Mouse (Mus musculus): ENCODE results near the gene Ptpn1. TPM values are rescaled to one million over a fixed set of nuclear protein-coding genes. Genes with fewer than 3 reads are reported as not detected.

Ptpn1 gene
- total and polyA plus RNA-seq, 3 experiments, result 16.2 to 38.1 (median 29.4) TPM

DNA sequence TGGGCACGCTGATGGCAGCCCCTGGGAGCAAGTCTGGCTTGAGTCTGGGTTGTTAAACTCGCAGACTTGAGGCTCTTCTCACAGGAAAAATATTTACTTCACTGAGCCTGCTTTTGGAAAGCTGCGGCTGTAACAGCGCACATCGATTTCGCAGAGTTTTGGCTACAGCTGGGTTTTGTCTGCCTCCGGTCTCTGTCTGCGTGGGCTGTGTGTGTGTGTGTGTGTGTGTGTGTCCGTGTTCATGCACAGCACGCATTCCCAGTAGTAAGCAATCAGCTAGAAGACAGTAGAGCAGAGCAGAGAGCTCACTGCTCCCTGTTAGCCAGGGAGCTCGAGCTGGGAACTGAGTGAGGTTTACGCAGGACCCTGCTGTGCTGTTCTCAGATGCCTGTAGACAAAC is 93.3 kb downstream of the Ptpn1 start:
- DNase-seq (ENCODE audit: low spot score), result no peak
- Histone ChIP-seq H3K9me3 (replicated peaks) (peaks cover 8% of the 10 kb centered on the region), H3K27me3 (ENCODE audit: insufficient read depth, low read length) (peaks cover 5% of the 10 kb centered on the region; the same call in 1 of the 2 replicates), H3K4me3 (ENCODE audit: low read depth, low read length) (no peak overlapping the region), H3K36me3 (replicated peaks) (no peaks in the 10 kb centered on the region), H3K4me1 (ENCODE audit: insufficient read depth, low read depth, low read length) (no peaks in the 10 kb centered on the region)
- no peak for ATAC-seq (ENCODE audit: extremely low read depth, insufficient number of reproducible peaks, low FRiP score, poor library complexity, severe bottlenecking)
- TF ChIP-seq POLR2AphosphoS5 (IDR thresholded peaks at IDR 0.05; ENCODE audit: insufficient replicate concordance, low read depth, low read length), result no peak
- TF ChIP-seq GATA1 (IDR thresholded peaks at IDR 0.05; ENCODE audit: borderline replicate concordance, low read length), result no peak
- TF ChIP-seq CTCF (IDR thresholded peaks at IDR 0.05; ENCODE audit: low read depth, low read length), result no peak
- no peak for TF ChIP-seq GATA2 (IDR thresholded peaks at IDR 0.05; ENCODE audit: borderline replicate concordance, low read depth, low read length)
- TF ChIP-seq TAL1 (conservative IDR thresholded peaks at IDR 0.05; ENCODE audit: low read depth, low read length), result no peak

GRCm38 (mm10) chr2:168025882-168026281 is 94.0 kb downstream of the Ptpn1 start:
- ATAC-seq (ENCODE audit: extremely low read depth, insufficient number of reproducible peaks, low FRiP score, poor library complexity, severe bottlenecking) (no peak), DNase-seq (ENCODE audit: low spot score) (no peak)
- no peak for TF ChIP-seq GATA1 (IDR thresholded peaks at IDR 0.05; ENCODE audit: borderline replicate concordance, low read length)
- TF ChIP-seq GATA2 (IDR thresholded peaks at IDR 0.05; ENCODE audit: borderline replicate concordance, low read depth, low read length), result no peak
- TF ChIP-seq TAL1 (conservative IDR thresholded peaks at IDR 0.05; ENCODE audit: low read depth, low read length), result no peak
- no peak for TF ChIP-seq POLR2AphosphoS5 (IDR thresholded peaks at IDR 0.05; ENCODE audit: insufficient replicate concordance, low read depth, low read length)
- TF ChIP-seq CTCF (IDR thresholded peaks at IDR 0.05; ENCODE audit: low read depth, low read length), result peak; percentile 20; the same call in 1 of the 2 replicates
- Histone ChIP-seq H3K27me3 (ENCODE audit: insufficient read depth, low read length) (peaks cover 5% of the 10 kb centered on the region; the same call in 1 of the 2 replicates), H3K4me3 (ENCODE audit: low read depth, low read length) (no peak overlapping the region), H3K4me1 (ENCODE audit: insufficient read depth, low read depth, low read length) (no peaks in the 10 kb centered on the region), H3K36me3 (replicated peaks) (no peaks in the 10 kb centered on the region), H3K9me3 (replicated peaks) (peaks cover 8% of the 10 kb centered on the region)

DNA sequence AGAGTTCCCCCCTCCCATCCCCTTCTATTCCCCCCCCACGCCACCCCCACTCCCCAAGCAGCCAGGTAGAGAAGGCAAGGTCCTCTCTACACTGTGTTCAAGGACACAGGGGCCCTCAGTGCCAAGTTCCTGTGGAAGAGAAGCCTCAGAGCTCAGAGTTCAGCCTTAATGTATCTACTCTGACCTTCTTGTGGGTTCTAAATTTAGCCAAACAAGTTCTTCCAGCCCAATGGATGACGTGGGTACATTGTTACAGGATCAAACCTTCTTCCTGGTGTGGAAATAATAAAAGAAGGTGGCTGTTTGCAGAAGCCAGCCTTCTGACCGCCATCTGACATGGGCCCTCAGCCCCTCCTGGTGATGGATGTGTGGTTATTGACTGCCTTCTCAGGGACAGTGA is 94.6 kb downstream of the Ptpn1 start:
- no peak for TF ChIP-seq TAL1 (conservative IDR thresholded peaks at IDR 0.05; ENCODE audit: low read depth, low read length)
- TF ChIP-seq GATA1 (IDR thresholded peaks at IDR 0.05; ENCODE audit: borderline replicate concordance, low read length), result no peak
- no peak for TF ChIP-seq POLR2AphosphoS5 (IDR thresholded peaks at IDR 0.05; ENCODE audit: insufficient replicate concordance, low read depth, low read length)
- no peak for TF ChIP-seq GATA2 (IDR thresholded peaks at IDR 0.05; ENCODE audit: borderline replicate concordance, low read depth, low read length)
- no peak for TF ChIP-seq CTCF (IDR thresholded peaks at IDR 0.05; ENCODE audit: low read depth, low read length)
- no peak for ATAC-seq (ENCODE audit: extremely low read depth, insufficient number of reproducible peaks, low FRiP score, poor library complexity, severe bottlenecking)

GRCm38 (mm10) chr2:168028376-168028775 is 96.5 kb downstream of the Ptpn1 start:
- Histone ChIP-seq H3K27me3 (ENCODE audit: insufficient read depth, low read length) (peaks cover 2% of the 10 kb centered on the region; the same call in 1 of the 2 replicates), H3K36me3 (replicated peaks) (no peaks in the 10 kb centered on the region), H3K4me1 (ENCODE audit: insufficient read depth, low read depth, low read length) (peaks cover 7% of the 10 kb centered on the region), H3K9me3 (replicated peaks) (peaks cover 8% of the 10 kb centered on the region), H3K4me3 (ENCODE audit: low read depth, low read length) (no peak overlapping the region)
- TF ChIP-seq GATA1 (IDR thresholded peaks at IDR 0.05; ENCODE audit: borderline replicate concordance, low read length), result no peak
- no peak for TF ChIP-seq CTCF (IDR thresholded peaks at IDR 0.05; ENCODE audit: low read depth, low read length)
- ATAC-seq (ENCODE audit: extremely low read depth, insufficient number of reproducible peaks, low FRiP score, poor library complexity, severe bottlenecking), result no peak
- no peak for DNase-seq (ENCODE audit: low spot score)

More for the DNA sequence above, 94.6 kb downstream of the Ptpn1 start:
- Histone ChIP-seq H3K36me3 (replicated peaks) (no peaks in the 10 kb centered on the region), H3K4me1 (ENCODE audit: insufficient read depth, low read depth, low read length) (no peaks in the 10 kb centered on the region), H3K4me3 (ENCODE audit: low read depth, low read length) (no peak overlapping the region), H3K9me3 (replicated peaks) (peaks cover 8% of the 10 kb centered on the region), H3K27me3 (ENCODE audit: insufficient read depth, low read length) (peaks cover 5% of the 10 kb centered on the region; the same call in 1 of the 2 replicates)
- no peak for DNase-seq (ENCODE audit: low spot score)

Other genes starting within 250 kb of the Ptpn1 start
- 10.5 and 12.5 TPM in 2 replicates for gene Cebpb, start 243.1 kb upstream of the Ptpn1 start, total RNA-seq (2014; fragmentation: Nextera tagmentation)
- gene Cebpb, start 243.1 kb upstream of the Ptpn1 start, total RNA-seq (2017), result 12.9 and 33.6 TPM in 2 replicates
- gene Cebpb, start 243.1 kb upstream of the Ptpn1 start, polyA plus RNA-seq (2012), result 61.6 and 87.9 TPM in 2 replicates
- gene Tmem189, start 242.2 kb upstream of the Ptpn1 start, total RNA-seq (2014; fragmentation: Nextera tagmentation), result 14.1 and 20.1 TPM in 2 replicates
- gene Tmem189, start 242.2 kb upstream of the Ptpn1 start, total RNA-seq (2017), result 17.5 and 18.3 TPM in 2 replicates
- gene Tmem189, start 242.2 kb upstream of the Ptpn1 start, polyA plus RNA-seq (2012), result 36.9 and 38.8 TPM in 2 replicates
- 5.2 and 6.9 TPM in 2 replicates for gene Ripor3, start 78.6 kb downstream of the Ptpn1 start, total RNA-seq (2014; fragmentation: Nextera tagmentation)
- 1.9 and 2.3 TPM in 2 replicates for gene Ripor3, start 78.6 kb downstream of the Ptpn1 start, total RNA-seq (2017)
- 6.5 and 8.7 TPM in 2 replicates for gene Ripor3, start 78.6 kb downstream of the Ptpn1 start, polyA plus RNA-seq (2012)
- 3.1 and 4.8 TPM in 2 replicates for gene Pard6b, start 148.9 kb downstream of the Ptpn1 start, total RNA-seq (2014; fragmentation: Nextera tagmentation)
- 5.3 and 5.5 TPM in 2 replicates for gene Pard6b, start 148.9 kb downstream of the Ptpn1 start, total RNA-seq (2017)
- 4.7 and 4.8 TPM in 2 replicates for gene Pard6b, start 148.9 kb downstream of the Ptpn1 start, polyA plus RNA-seq (2012)

Data from G1E (cell line).